Mouse (Mus musculus) layer of hippocampus, adult 6 months (tissue): ENCODE data around the gene D5Ertd579e. TPM values are rescaled to one million over a fixed set of nuclear protein-coding genes. Genes with fewer than 3 reads are reported as not detected.

Experiments used
- long read RNA-seq, 2 experiments: library from polyadenylated mRNA; unstranded; transcript quantifications; one replicate each; pipeline ENCODE4 v2.0.0; 2019 to 2020
- polyA plus RNA-seq: library from polyadenylated mRNA; unstranded; fragments of <200 nt; fragmentation: Nextera tagmentation; gene quantifications from 2 replicates; pipeline ENCODE4 v1.2.3, GENCODE M21; 2021

Gene D5Ertd579e
- polyA plus RNA-seq = 10.2 and 12.3 TPM in 2 replicates
- long read RNA-seq, experiment 1, full-length matches to known transcripts = 3 of 46 reads
- long read RNA-seq, experiment 1, partial matches to known transcripts = 17 of 46 reads
- long read RNA-seq, experiment 1, other reads (novel, unspliced or antisense) = 26 of 46 reads
- long read RNA-seq, experiment 2, full-length matches to known transcripts = 41 of 133 reads
- long read RNA-seq, experiment 2, partial matches to known transcripts = 57 of 133 reads
- long read RNA-seq, experiment 2, other reads (novel, unspliced or antisense) = 35 of 133 reads

DNA sequence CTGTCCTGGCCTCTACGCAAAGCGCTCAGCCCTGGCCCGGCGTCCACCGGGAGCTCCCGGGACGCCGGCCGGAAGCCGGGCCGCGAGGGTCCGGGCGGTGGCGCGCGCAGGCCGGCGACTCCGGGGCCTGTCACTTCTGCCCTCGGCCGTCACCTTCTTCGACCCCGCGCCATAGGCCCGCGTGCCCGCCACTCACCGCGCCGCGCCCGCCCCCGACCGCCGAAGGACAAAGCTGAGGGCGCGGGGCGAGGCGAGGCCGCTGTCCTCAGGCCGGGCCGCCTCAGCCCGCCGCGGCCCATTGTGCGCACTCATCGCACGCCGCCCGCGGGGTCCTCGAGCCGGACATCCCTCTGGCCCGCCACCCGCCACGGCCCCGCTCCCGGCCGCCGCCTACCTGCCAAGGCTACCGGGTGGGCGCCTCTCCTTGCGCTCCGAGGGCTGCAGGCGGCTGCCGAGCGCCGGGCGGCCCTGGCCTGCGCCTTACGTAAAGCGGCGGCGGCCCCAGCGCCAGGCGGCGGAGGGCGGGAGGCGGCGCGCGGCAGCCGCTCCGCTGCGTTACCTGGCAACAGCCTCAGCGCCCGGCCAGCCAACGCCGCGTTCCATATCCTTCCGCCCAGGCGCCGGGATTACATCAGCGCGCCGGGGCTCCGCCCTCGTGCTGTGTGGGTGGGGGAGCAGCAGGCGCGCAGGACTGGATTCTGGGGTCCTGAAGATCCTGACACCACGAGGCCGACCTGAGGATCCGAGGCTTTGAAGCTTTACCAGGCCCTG lies at the start of gene D5Ertd579e:
D5Ertd579e (minus strand) TSS at position 564 of the 771 bp plus-strand sequence.

DNA sequence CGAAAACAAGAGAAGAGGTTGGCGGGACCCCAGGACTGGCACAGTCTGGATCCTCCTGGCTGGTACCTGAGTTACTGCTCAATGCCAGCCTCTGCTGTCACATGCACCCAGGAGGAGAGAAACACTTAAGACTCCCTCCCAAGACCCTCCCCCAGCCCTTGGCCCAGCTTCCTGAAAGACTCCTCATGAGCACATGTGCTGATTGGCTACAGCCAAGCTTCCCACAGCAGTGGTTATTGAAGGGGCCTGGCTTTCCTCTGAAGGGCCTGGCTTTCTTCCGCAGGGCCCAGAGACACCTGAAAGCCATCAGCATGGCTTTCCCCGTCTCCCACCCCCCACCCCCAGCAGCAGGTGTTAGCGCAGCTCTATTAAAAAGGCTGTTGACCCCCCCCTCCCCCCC lies 102.6 kb downstream of the D5Ertd579e start, which contains the start of gene Tbc1d14:
Tbc1d14 (minus strand) TSS at position 101 of the 400 bp plus-strand sequence.

Other genes with a start within 250 kb of the D5Ertd579e start
- gene Grpel1, start 231.0 kb downstream of the D5Ertd579e start, polyA plus RNA-seq = 51.1 and 54.2 TPM in 2 replicates
- 2.9 and 3.4 TPM in 2 replicates for gene Tada2b, start 211.7 kb downstream of the D5Ertd579e start, polyA plus RNA-seq
- 0.82 and 0.85 TPM in 2 replicates for gene Ccdc96, start 211.4 kb downstream of the D5Ertd579e start, polyA plus RNA-seq
- gene Tbc1d14, start 102.7 kb downstream of the D5Ertd579e start, polyA plus RNA-seq = 19.5 and 20.5 TPM in 2 replicates
- 33.9 and 39.7 TPM in 2 replicates for gene Bloc1s4, start 52.6 kb upstream of the D5Ertd579e start, polyA plus RNA-seq
- gene Mrfap1, start 100.7 kb upstream of the D5Ertd579e start, polyA plus RNA-seq = 709 and 780 TPM in 2 replicates
- 28.2 and 29.0 TPM in 2 replicates for gene Man2b2, start 134.6 kb upstream of the D5Ertd579e start, polyA plus RNA-seq
- gene Ppp2r2c, start 172.5 kb upstream of the D5Ertd579e start, polyA plus RNA-seq = 60.1 and 66.6 TPM in 2 replicates